Mouse (Mus musculus) c-Kit-negative CD71-positive TER-119-positive erythroid progenitor cells, embryonic 14.5 days (primary cell): ENCODE measurements around the gene Gm7257.

Experiments used
- DNase-seq: peaks from one replicate; pipeline ENCODE4 v3.0.0-alpha.2; 2013; ENCODE audit warnings: low read depth, low spot score

The Gm7257 gene

GRCm38 (mm10) chr9:36431584-36431983 is at the start of gene Gm7257:
Gene Gm7257, plus strand, starts transcription at chr9:36431884.
- DNase-seq: no peak

- no peak for DNase-seq
Observed at GRCm38 (mm10) chr9:36402991-36403390, 28.7 kb upstream of the Gm7257 start.

- DNase-seq: no peak
Observed at GRCm38 (mm10) chr9:36435051-36435764, 3.5 kb downstream of the Gm7257 start.

GRCm38 (mm10) chr9:36475338-36475737 is 43.7 kb downstream of the Gm7257 start, which contains the start of gene Gm9513:
Gene Gm9513, plus strand, starts transcription at chr9:36475638.
- DNase-seq: no peak
